Mouse (Mus musculus): ENCODE results near the gene Plxnb2.

- TF ChIP-seq ZC3H11A (IDR thresholded peaks at IDR 0.05; ENCODE audit: borderline replicate concordance, low read depth, low read length) (0 out of 2 replicates have a peak, but pooled peaks have one; percentile 42), MAFK (IDR thresholded peaks at IDR 0.05; ENCODE audit: insufficient read depth, low read depth, low read length) (no peak), CHD2 (IDR thresholded peaks at IDR 0.05; ENCODE audit: low read depth, low read length) (no peak), HCFC1 (IDR thresholded peaks at IDR 0.05; ENCODE audit: borderline replicate concordance, insufficient read depth, low read length) (peak; percentile 36; the same call in 1 of the 2 replicates)
These were observed 51.9 kb downstream of the Plxnb2 start, which contains the start of gene Hdac10 for GRCm38 (mm10) chr15:89128382-89129350.

All from ES-E14 (cell line).